Mouse (Mus musculus): ENCODE data around the gene Tubg2. TPM values are rescaled to one million over a fixed set of nuclear protein-coding genes. Genes with fewer than 3 reads are reported as not detected.

The Tubg2 gene
- polyA plus RNA-seq, 1 experiment from 2014 or later = 60.3 TPM

DNA sequence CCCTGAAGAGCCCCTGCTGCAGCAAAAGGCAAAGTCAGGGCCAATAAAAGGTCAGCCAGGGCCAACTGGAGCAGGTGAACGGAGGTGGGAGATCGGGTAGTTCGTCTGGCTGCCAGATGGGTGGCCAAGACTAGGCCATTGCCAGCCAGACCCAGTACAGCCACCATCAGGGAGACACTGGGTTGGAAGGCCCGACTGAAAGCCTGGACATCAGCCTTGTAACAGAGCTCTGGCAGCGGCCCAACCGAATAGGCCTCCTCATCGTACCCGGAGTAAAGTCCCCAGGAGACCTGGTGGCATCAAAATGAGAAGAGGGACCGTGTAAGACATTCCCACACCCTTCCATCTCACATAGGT, 18.7 kb downstream of the Tubg2 start:
- WGBS = 25% methylated on average over 9 of the region's 9 CpGs

DNA sequence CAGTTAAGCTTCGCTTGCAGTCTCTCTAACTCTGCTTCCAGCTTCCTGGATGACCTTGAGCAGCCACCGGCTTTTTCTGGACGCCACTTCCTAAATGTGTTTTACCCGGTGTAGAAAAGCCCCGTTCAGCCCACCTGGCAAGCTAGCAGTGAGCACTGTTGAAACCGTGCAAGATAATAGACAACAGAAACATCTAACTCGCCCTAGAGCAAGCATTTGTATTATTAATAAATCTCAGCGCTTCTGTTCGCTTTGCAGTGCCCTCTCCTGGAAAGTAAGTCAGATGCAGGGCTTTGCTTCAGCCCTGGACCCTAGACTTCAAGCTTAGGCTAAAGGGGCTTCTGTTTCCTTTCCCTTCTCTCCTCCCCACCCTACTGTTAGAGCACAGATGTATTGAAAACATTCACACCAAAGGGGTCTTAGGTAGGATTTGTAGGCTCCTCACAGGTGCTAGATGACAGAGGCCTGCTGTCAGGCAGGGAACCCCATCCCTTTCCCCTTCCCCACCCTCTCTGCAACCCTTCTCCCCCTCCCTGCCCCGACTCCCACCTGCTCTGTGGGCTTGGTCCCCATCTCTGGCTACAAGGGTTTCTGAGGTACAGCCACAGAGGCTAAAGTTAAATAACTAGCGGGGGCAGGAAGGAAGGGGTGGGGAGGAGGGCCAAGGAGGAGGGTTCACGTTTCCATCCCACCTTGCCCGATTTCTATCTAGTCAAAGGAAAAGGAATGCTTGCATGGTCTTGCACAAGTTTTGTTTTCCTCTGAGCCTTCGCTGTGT, 19.3 kb downstream of the Tubg2 start, which contains the start of gene Ccr10:
Gene Ccr10, minus strand, starts transcription at position 593 of the 778 bp plus-strand sequence.
- peak within 1 kb of the TSS; percentile 83 for H3K27ac ChIP-seq (ENCODE audit: low read depth, low read length)
- peak within 1 kb of the TSS; percentile 79 for H3K9ac ChIP-seq (ENCODE audit: low read depth, low read length)
- peak within 1 kb of the TSS; percentile 55 for H3K4me3 ChIP-seq (ENCODE audit: low read length)
- peaks cover 65% of the 10 kb centered on the region for H3K4me1 ChIP-seq (ENCODE audit: control insufficient read depth, insufficient read depth, low read depth, low read length)
- WGBS = 20% methylated on average over 14 of the region's 14 CpGs
- H3K9me3 ChIP-seq (ENCODE audit: control insufficient read depth, low read length) = no peaks in the 10 kb centered on the region
- peak within 1 kb of the TSS; percentile 77 for H3K4me2 ChIP-seq (ENCODE audit: low read length)
- no peaks in the 10 kb centered on the region for H3K36me3 ChIP-seq (ENCODE audit: control insufficient read depth, insufficient read depth, low read length)
- peaks cover 6% of the 10 kb centered on the region for H3K27me3 ChIP-seq (replicated peaks; ENCODE audit: control insufficient read depth, insufficient read depth, low read length)
- no peak for ATAC-seq

More for the DNA sequence above, 18.7 kb downstream of the Tubg2 start:
- Histone ChIP-seq H3K27me3 (replicated peaks; ENCODE audit: control insufficient read depth, insufficient read depth, low read length) (peaks cover 6% of the 10 kb centered on the region), H3K4me2 (ENCODE audit: low read length) (peak overlapping the region; percentile 77), H3K9me3 (ENCODE audit: control insufficient read depth, low read length) (no peaks in the 10 kb centered on the region), H3K4me1 (ENCODE audit: control insufficient read depth, insufficient read depth, low read depth, low read length) (peaks cover 72% of the 10 kb centered on the region), H3K27ac (ENCODE audit: low read depth, low read length) (peak overlapping the region; percentile 70), H3K4me3 (ENCODE audit: low read length) (peak overlapping the region; percentile 32), H3K36me3 (ENCODE audit: control insufficient read depth, insufficient read depth, low read length) (no peaks in the 10 kb centered on the region), H3K9ac (ENCODE audit: low read depth, low read length) (peak overlapping the region; percentile 60)
- ATAC-seq = no peak

DNA sequence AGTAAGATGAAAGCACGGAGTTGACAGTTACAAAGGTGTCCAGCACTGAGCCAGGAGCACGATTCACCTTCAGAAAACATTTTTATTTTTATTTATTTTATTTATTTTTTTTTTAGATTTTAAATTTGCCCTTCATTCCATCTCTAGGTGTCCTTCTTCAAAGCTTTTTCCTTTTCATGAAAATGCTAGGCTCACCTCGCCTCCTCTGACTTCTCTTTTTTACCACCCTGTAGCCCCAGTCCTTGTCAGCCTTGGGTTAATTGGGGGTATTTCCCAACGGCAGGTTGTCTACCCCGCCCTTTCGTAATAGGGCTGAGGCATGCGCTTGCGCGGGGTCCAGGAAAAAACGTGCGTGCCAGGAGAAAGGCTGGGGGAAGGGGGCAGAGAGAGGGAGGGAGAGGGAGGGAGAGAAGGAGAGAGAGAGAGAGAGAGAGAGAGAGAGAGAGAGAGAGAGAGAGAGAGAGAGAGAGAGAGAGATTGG, 20.0 kb downstream of the Tubg2 start:
- ATAC-seq = no peak
- peak overlapping the region; percentile 83; the same call in 1 of the 2 replicates for H3K27ac ChIP-seq (ENCODE audit: low read depth, low read length)
- H3K4me3 ChIP-seq (ENCODE audit: low read length) = peak overlapping the region; percentile 55
- H3K9me3 ChIP-seq (ENCODE audit: control insufficient read depth, low read length) = no peaks in the 10 kb centered on the region
- H3K4me1 ChIP-seq (ENCODE audit: control insufficient read depth, insufficient read depth, low read depth, low read length) = peaks cover 59% of the 10 kb centered on the region
- WGBS = 12% methylated on average over 11 of the region's 11 CpGs
- peak overlapping the region; percentile 77 for H3K4me2 ChIP-seq (ENCODE audit: low read length)
- H3K9ac ChIP-seq (ENCODE audit: low read depth, low read length) = peak overlapping the region; percentile 79
- H3K36me3 ChIP-seq (ENCODE audit: control insufficient read depth, insufficient read depth, low read length) = no peaks in the 10 kb centered on the region
- peaks cover 6% of the 10 kb centered on the region for H3K27me3 ChIP-seq (replicated peaks; ENCODE audit: control insufficient read depth, insufficient read depth, low read length)

- Histone ChIP-seq H3K27ac (ENCODE audit: low read depth, low read length) (peak overlapping the region; percentile 83), H3K9ac (ENCODE audit: low read depth, low read length) (peak overlapping the region; percentile 79), H3K4me3 (ENCODE audit: low read length) (peak overlapping the region; percentile 55), H3K9me3 (ENCODE audit: control insufficient read depth, low read length) (no peaks in the 10 kb centered on the region), H3K36me3 (ENCODE audit: control insufficient read depth, insufficient read depth, low read length) (no peaks in the 10 kb centered on the region), H3K27me3 (replicated peaks; ENCODE audit: control insufficient read depth, insufficient read depth, low read length) (peaks cover 6% of the 10 kb centered on the region), H3K4me2 (ENCODE audit: low read length) (peak overlapping the region; percentile 77), H3K4me1 (ENCODE audit: control insufficient read depth, insufficient read depth, low read depth, low read length) (peaks cover 57% of the 10 kb centered on the region)
- WGBS = under 1% methylated on average over 20 of the region's 25 CpGs
- no peak for ATAC-seq
These were observed 20.5 kb downstream of the Tubg2 start for GRCm38 (mm10) chr11:101176117-101176691.

- no peaks in the 10 kb centered on the region for H3K9me3 ChIP-seq (ENCODE audit: control insufficient read depth, low read length)
- peak overlapping the region; percentile 77 for H3K4me2 ChIP-seq (ENCODE audit: low read length)
- H3K27me3 ChIP-seq (replicated peaks; ENCODE audit: control insufficient read depth, insufficient read depth, low read length) = peaks cover 6% of the 10 kb centered on the region
- H3K4me1 ChIP-seq (ENCODE audit: control insufficient read depth, insufficient read depth, low read depth, low read length) = peaks cover 53% of the 10 kb centered on the region
- ATAC-seq = peak; percentile 26
- WGBS = 20% methylated on average over 22 of the region's 22 CpGs
- H3K9ac ChIP-seq (ENCODE audit: low read depth, low read length) = peak overlapping the region; percentile 79
- H3K4me3 ChIP-seq (ENCODE audit: low read length) = peak overlapping the region; percentile 55
- no peaks in the 10 kb centered on the region for H3K36me3 ChIP-seq (ENCODE audit: control insufficient read depth, insufficient read depth, low read length)
- H3K27ac ChIP-seq (ENCODE audit: low read depth, low read length) = peak overlapping the region; percentile 83
These were observed 21.4 kb downstream of the Tubg2 start for GRCm38 (mm10) chr11:101176933-101177773.

GRCm38 (mm10) chr11:101178061-101179058, 22.7 kb downstream of the Tubg2 start:
- peaks cover 43% of the 10 kb centered on the region for H3K4me1 ChIP-seq (ENCODE audit: control insufficient read depth, insufficient read depth, low read depth, low read length)
- no peaks in the 10 kb centered on the region for H3K36me3 ChIP-seq (ENCODE audit: control insufficient read depth, insufficient read depth, low read length)
- WGBS = 50% methylated on average over 36 of the region's 36 CpGs
- H3K27ac ChIP-seq (ENCODE audit: low read depth, low read length) = no peak overlapping the region
- peak overlapping the region; percentile 17; the same call in 1 of the 2 replicates for H3K4me3 ChIP-seq (ENCODE audit: low read length)
- peak overlapping the region; percentile 77 for H3K4me2 ChIP-seq (ENCODE audit: low read length)
- peak overlapping the region; percentile 14 for H3K9ac ChIP-seq (ENCODE audit: low read depth, low read length)
- no peak for ATAC-seq
- peaks cover 6% of the 10 kb centered on the region for H3K27me3 ChIP-seq (replicated peaks; ENCODE audit: control insufficient read depth, insufficient read depth, low read length)
- no peaks in the 10 kb centered on the region for H3K9me3 ChIP-seq (ENCODE audit: control insufficient read depth, low read length)

DNA sequence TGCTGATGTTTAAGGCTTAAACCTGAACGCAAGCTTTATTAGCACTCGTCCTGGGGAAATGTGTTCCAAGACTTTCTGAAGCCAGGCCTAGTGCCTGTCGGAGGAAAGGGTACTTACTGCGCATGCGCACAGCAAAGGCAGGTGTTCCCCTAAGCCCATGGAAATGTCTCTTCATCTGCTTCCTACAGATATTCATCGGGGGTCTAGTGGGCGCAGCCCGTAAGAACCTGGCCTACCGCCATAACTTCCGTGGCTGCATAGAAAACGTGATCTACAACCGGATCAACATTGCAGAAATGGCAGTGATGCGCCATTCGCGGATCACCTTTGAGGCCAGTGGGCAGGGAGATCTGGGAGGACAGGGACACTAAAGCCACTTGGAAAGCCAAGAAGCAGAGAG, 23.6 kb downstream of the Tubg2 start:
- Histone ChIP-seq H3K27ac (ENCODE audit: low read depth, low read length) (no peak overlapping the region), H3K27me3 (replicated peaks; ENCODE audit: control insufficient read depth, insufficient read depth, low read length) (peaks cover 6% of the 10 kb centered on the region), H3K36me3 (ENCODE audit: control insufficient read depth, insufficient read depth, low read length) (0 out of 2 replicates have a peak, but pooled peaks cover under 1% of the 10 kb centered on the region), H3K4me1 (ENCODE audit: control insufficient read depth, insufficient read depth, low read depth, low read length) (peaks cover 33% of the 10 kb centered on the region), H3K4me3 (ENCODE audit: low read length) (no peak overlapping the region), H3K9me3 (ENCODE audit: control insufficient read depth, low read length) (no peaks in the 10 kb centered on the region), H3K9ac (ENCODE audit: low read depth, low read length) (no peak overlapping the region; the same call in 1 of the 2 replicates), H3K4me2 (ENCODE audit: low read length) (no peak overlapping the region)
- ATAC-seq = no peak
- WGBS = 79% methylated on average over 15 of the region's 15 CpGs

- H3K27ac ChIP-seq (ENCODE audit: low read depth, low read length) = no peak overlapping the region
- 68% methylated on average over 17 of the region's 17 CpGs for WGBS
- ATAC-seq = no peak
These were observed 24.6 kb downstream of the Tubg2 start for GRCm38 (mm10) chr11:101180261-101180660.

More at GRCm38 (mm10) chr11:101180261-101180660, 24.6 kb downstream of the Tubg2 start:
- Histone ChIP-seq H3K4me1 (ENCODE audit: control insufficient read depth, insufficient read depth, low read depth, low read length) (peaks cover 24% of the 10 kb centered on the region), H3K9ac (ENCODE audit: low read depth, low read length) (no peak overlapping the region), H3K9me3 (ENCODE audit: control insufficient read depth, low read length) (no peaks in the 10 kb centered on the region), H3K4me3 (ENCODE audit: low read length) (no peak overlapping the region), H3K4me2 (ENCODE audit: low read length) (no peak overlapping the region), H3K27me3 (replicated peaks; ENCODE audit: control insufficient read depth, insufficient read depth, low read length) (peaks cover 6% of the 10 kb centered on the region), H3K36me3 (ENCODE audit: control insufficient read depth, insufficient read depth, low read length) (0 out of 2 replicates have a peak, but pooled peaks cover 3% of the 10 kb centered on the region)
